Mouse (Mus musculus) left cerebral cortex, adult 2 months (tissue): ENCODE measurements around the gene Gm19668. TPM values are rescaled to one million over a fixed set of nuclear protein-coding genes. Genes with fewer than 3 reads are reported as not detected.
"Not testable (repeated sequence)": the region's sequence is repeated elsewhere in the genome, so short reads cannot be mapped to it uniquely, and the experiment has no call there.

ENCODE experiments used
- DNase-seq, 2 experiments: peaks; one replicate each; pipeline ENCODE4 v3.0.0; 2021 to 2022; ENCODE audit warnings: low spot score in 2 of 2, mixed read lengths in 1 of 2; ENCODE audit errors: extremely low spot score in 1 of 2
- H3K27ac ChIP-seq: fragments of 200-600 bp; 2 replicates; pipeline ENCODE4 v1.8.1; 2022
- H3K4me3 ChIP-seq: fragments of 200-600 bp; 2 replicates; pipeline ENCODE4 v1.8.1; 2022
- CTCF ChIP-seq: fragments of 200-600 bp; IDR thresholded peaks from 2 replicates; pipeline ENCODE4 v1.8.1; 2022; ENCODE audit warnings: antibody characterized with exemption, mild to moderate bottlenecking, moderate library complexity
- intact Hi-C: fragments of 180-260 bp; cut with DNase I; formaldehyde crosslinking; loops from one replicate; pipeline ENCODE4 v1.15.1; 2025
- total RNA-seq, 2 experiments: library from RNA; stranded (reverse); gene quantifications; 2 replicates each; pipeline ENCODE4 v1.2.3; 2021

The Gm19668 gene
- total RNA-seq, 2 experiments from 2014 or later, result not detected

- intact Hi-C loops, result loop anchor here (5.0 kb wide), 1 partner anchor 65 kb away; the partner anchor contains the start of gene Gm3285
- DNase-seq, result no peak
- Histone ChIP-seq H3K4me3 (no peak overlapping the region), H3K27ac (no peak overlapping the region)
- no peak for TF ChIP-seq CTCF
Measured at GRCm38 (mm10) chr10:77797677-77798076, 1.3 kb downstream of the Gm19668 start.

- no peak within 1 kb of the TSS for H3K4me3 ChIP-seq
- no peak for DNase-seq
- intact Hi-C loops, result loop anchor here (5.0 kb wide), 1 partner anchor 67 kb away; the partner anchor contains the start of gene Gm3285
- no peak within 1 kb of the TSS for H3K27ac ChIP-seq
- TF ChIP-seq CTCF, result no peak
Measured at GRCm38 (mm10) chr10:77794976-77795375, 4.0 kb downstream of the Gm19668 start, which contains the start of gene Gm9639. Gene Gm9639, minus strand, starts transcription at chr10:77795076.

GRCm38 (mm10) chr10:77788621-77789020 is 10.3 kb downstream of the Gm19668 start:
- intact Hi-C loops, result no loop called here
- no peak overlapping the region for H3K4me3 ChIP-seq
- TF ChIP-seq CTCF, result no peak
- DNase-seq, result no peak
- no peak overlapping the region for H3K27ac ChIP-seq

GRCm38 (mm10) chr10:77787876-77788275 is 11.1 kb downstream of the Gm19668 start, which contains the start of gene Gm7137:
Gene Gm7137, minus strand, starts transcription at chr10:77788200.
- H3K27ac ChIP-seq, H3K4me3 ChIP-seq, intact Hi-C loops, DNase-seq: not testable (repeated sequence)

- DNase-seq, intact Hi-C loops, H3K4me3 ChIP-seq, H3K27ac ChIP-seq: not testable (repeated sequence)
Measured at GRCm38 (mm10) chr10:77783396-77783795, 15.5 kb downstream of the Gm19668 start.

GRCm38 (mm10) chr10:77782442-77782841 is 16.5 kb downstream of the Gm19668 start, which contains the start of gene Gm3250:
Gene Gm3250, minus strand, starts transcription at chr10:77782542.
- H3K27ac ChIP-seq, intact Hi-C loops, DNase-seq, H3K4me3 ChIP-seq: not testable (repeated sequence)

GRCm38 (mm10) chr10:77776844-77777243 is 22.1 kb downstream of the Gm19668 start, which contains the start of gene Gm7138:
Gene Gm7138, minus strand, starts transcription at chr10:77776944.
- intact Hi-C loops, H3K27ac ChIP-seq: not testable (repeated sequence)

GRCm38 (mm10) chr10:77772142-77772541 is 26.8 kb downstream of the Gm19668 start:
- H3K4me3 ChIP-seq, DNase-seq, intact Hi-C loops, H3K27ac ChIP-seq: not testable (repeated sequence)

More at GRCm38 (mm10) chr10:77776844-77777243, 22.1 kb downstream of the Gm19668 start, which contains the start of gene Gm7138:
- H3K4me3 ChIP-seq, DNase-seq: not testable (repeated sequence)

GRCm38 (mm10) chr10:77771225-77771624 is 27.7 kb downstream of the Gm19668 start, which contains the start of gene Gm3238:
Gene Gm3238, minus strand, starts transcription at chr10:77771325.
- intact Hi-C loops, DNase-seq, H3K4me3 ChIP-seq, H3K27ac ChIP-seq: not testable (repeated sequence)

GRCm38 (mm10) chr10:77769727-77770126 is 29.2 kb downstream of the Gm19668 start:
- H3K4me3 ChIP-seq, result no peak overlapping the region
- no peak overlapping the region for H3K27ac ChIP-seq
- DNase-seq, result no peak
- intact Hi-C loops, result no loop called here
- TF ChIP-seq CTCF, result no peak

- intact Hi-C loops, H3K27ac ChIP-seq, H3K4me3 ChIP-seq, DNase-seq: not testable (repeated sequence)
Measured at GRCm38 (mm10) chr10:77759582-77759981, 39.4 kb downstream of the Gm19668 start, which contains the start of gene Gm3233. Gene Gm3233, minus strand, starts transcription at chr10:77759682.

- Histone ChIP-seq H3K4me3 (no peak overlapping the region), H3K27ac (no peak overlapping the region)
- intact Hi-C loops, result no loop called here
- no peak for DNase-seq
- TF ChIP-seq CTCF, result no peak; the same call in 1 of the 2 replicates
Measured at GRCm38 (mm10) chr10:77753448-77753847, 45.5 kb downstream of the Gm19668 start.

- H3K27ac ChIP-seq, DNase-seq, intact Hi-C loops, H3K4me3 ChIP-seq: not testable (repeated sequence)
Measured at GRCm38 (mm10) chr10:77752312-77752711, 46.6 kb downstream of the Gm19668 start.

GRCm38 (mm10) chr10:77751254-77751653 is 47.7 kb downstream of the Gm19668 start, which contains the start of gene Gm9736:
Gene Gm9736, minus strand, starts transcription at chr10:77751354.
- H3K4me3 ChIP-seq, DNase-seq, intact Hi-C loops, H3K27ac ChIP-seq: not testable (repeated sequence)

GRCm38 (mm10) chr10:77750686-77751085 is 48.2 kb downstream of the Gm19668 start:
- DNase-seq, intact Hi-C loops: not testable (repeated sequence)

More at GRCm38 (mm10) chr10:77750686-77751085, 48.2 kb downstream of the Gm19668 start:
- not testable (repeated sequence) for H3K27ac ChIP-seq, H3K4me3 ChIP-seq
